Comparison of ENCODE assay signal across 23 mouse cellular contexts in genomic region chr9:14997271-14998055, GRCm38 (mm10). TPM values are rescaled to one million over a fixed set of nuclear protein-coding genes. Genes with fewer than 3 reads are reported as not detected.
A peak's percentile ranks its signal among the peaks of the same experiment; 100 is the strongest.
DNase-seq lines count a peak whose midpoint lies in the region; ATAC-seq lines count a peak whose summit lies in the region.
"Had no signal": no experiment of that assay in that cellular context is flagged by ENCODE, and none has a peak within 500 bp of the region (broad histone marks: within the 10 kb centered on the region; RNA-seq: fewer than 3 reads in every experiment).

No protein-coding gene starts in this region.

- H3K4me1 ChIP-seq in neural tube, embryonic 15.5 days: no peaks in the 10 kb centered on the region; the same call in 1 of the 2 replicates
- H3K4me1 ChIP-seq: limb, embryonic 10.5 days; liver, embryonic 12.5 days had no signal

- H3K27ac ChIP-seq in neural tube, embryonic 15.5 days (replicated peaks): no peak overlapping the region
- H3K27ac ChIP-seq: embryonic facial prominence, embryonic 10.5 days; forebrain, embryonic 13.5 days; limb, embryonic 10.5 days; liver, embryonic 12.5 days; midbrain, embryonic 12.5 days had no signal

- H3K36me3 ChIP-seq in neural tube, embryonic 15.5 days: peaks cover 5% of the 10 kb centered on the region; the same call in 1 of the 2 replicates
- H3K36me3 ChIP-seq: liver, embryonic 12.5 days had no signal

- H3K9ac ChIP-seq in neural tube, embryonic 15.5 days (replicated peaks): no peak overlapping the region
- H3K9ac ChIP-seq: forebrain, embryonic 13.5 days; liver, embryonic 12.5 days; lung, embryonic 14.5 days; midbrain, embryonic 12.5 days had no signal

- no peaks in the 10 kb centered on the region for H3K9me3 ChIP-seq in neural tube, embryonic 15.5 days (replicated peaks)
- H3K9me3 ChIP-seq: embryonic facial prominence, embryonic 10.5 days; forebrain, embryonic 13.5 days; limb, embryonic 10.5 days; liver, embryonic 12.5 days; midbrain, embryonic 12.5 days had no signal

- peak; percentile 78 for ATAC-seq in frontal cortex, adult (ENCODE audit: low TSS enrichment)
- ATAC-seq in neural tube, embryonic 15.5 days (ENCODE audit: low FRiP score): 0 out of 2 replicates have a peak, but pooled peaks have one; percentile 7
- ATAC-seq: forebrain, embryonic 13.5 days; liver, embryonic 12.5 days had no signal

- no peak overlapping the region for H3K4me3 ChIP-seq in neural tube, embryonic 15.5 days (replicated peaks)
- H3K4me3 ChIP-seq: embryonic facial prominence, embryonic 10.5 days; forebrain, embryonic 13.5 days; limb, embryonic 10.5 days; liver, embryonic 12.5 days; midbrain, embryonic 12.5 days had no signal

- H3K27me3 ChIP-seq in neural tube, embryonic 15.5 days (replicated peaks): no peaks in the 10 kb centered on the region
- H3K27me3 ChIP-seq: forebrain, embryonic 13.5 days; liver, embryonic 12.5 days had no signal

- 74% methylated on average over 11 of the region's 11 CpGs for WGBS in neural tube, embryonic 15.5 days

- H3K4me2 ChIP-seq in neural tube, embryonic 15.5 days: no peak overlapping the region
- H3K4me2 ChIP-seq: forebrain, embryonic 13.5 days; heart, embryonic 11.5 days; liver, embryonic 12.5 days; lung, embryonic 14.5 days; midbrain, embryonic 12.5 days had no signal

- DNase-seq in frontal cortex, postnatal 14 days (ENCODE audit: low spot score in 2 of 2): no peak
- peak; percentile 39 to 68 for DNase-seq in layer of hippocampus, adult 18-20 months (ENCODE audit: low spot score in 2 of 2)
- DNase-seq in layer of hippocampus, adult 9-10 months (ENCODE audit: low spot score): no peak
- no peak for DNase-seq in neural tube, embryonic 10.5 days (ENCODE audit: extremely low spot score, low spot score)
- DNase-seq in right cerebral cortex, postnatal 36 days (ENCODE audit: low spot score in 2 of 2): peak; percentile 41 to 61
- DNase-seq: adrenal gland, adult 2 months; cerebellum, adult 11 months; cerebellum, postnatal 36 days; gastrocnemius, postnatal 36 days; heart, postnatal 14 days; kidney, adult 8-10 months; kidney, postnatal 25 days; lung, embryonic 14.5 days; lung, postnatal 4 days; thymus, postnatal 25 days had no signal

RNA-seq across cellular contexts. Expression of gene Panx1, which starts 47.8 kb away (rescaled TPM):
- total RNA-seq in layer of hippocampus, adult 18-20 months (2021): 10 to 100 TPM; 26.3 to 27.0 TPM
- polyA plus RNA-seq in neural tube, embryonic 15.5 days (2015; fragmentation: Nextera tagmentation; extraction: Ambion mirVana): 138 and 164 TPM in 2 replicates

Comparison
In these comparisons a context has a peak if more than half of its experiments do, and no peak if none do; other contexts are left out.
1. DNase-seq: peak in layer of hippocampus, adult 18-20 months (2 of 2) and right cerebral cortex, postnatal 36 days (2 of 2); none in frontal cortex, postnatal 14 days (0 of 2), layer of hippocampus, adult 9-10 months (single experiment) and neural tube, embryonic 10.5 days (single experiment).